Mouse (Mus musculus) heart, postnatal 4 days (tissue): ENCODE results near the gene Tbc1d9. TPM values are rescaled to one million over a fixed set of nuclear protein-coding genes. Genes with fewer than 3 reads are reported as not detected.
"Not testable (repeated sequence)": the region's sequence is repeated elsewhere in the genome, so short reads cannot be mapped to it uniquely, and the experiment has no call there.

Experiments used
- DNase-seq: peaks from one replicate; pipeline ENCODE4 v3.0.0; 2021
- total RNA-seq, 2 experiments: library from RNA; stranded (reverse); gene quantifications; 2 replicates each; pipeline ENCODE4 v1.2.3; 2021

The Tbc1d9 gene
- total RNA-seq, 2 experiments from 2014 or later = 7.0 to 8.3 TPM

DNA sequence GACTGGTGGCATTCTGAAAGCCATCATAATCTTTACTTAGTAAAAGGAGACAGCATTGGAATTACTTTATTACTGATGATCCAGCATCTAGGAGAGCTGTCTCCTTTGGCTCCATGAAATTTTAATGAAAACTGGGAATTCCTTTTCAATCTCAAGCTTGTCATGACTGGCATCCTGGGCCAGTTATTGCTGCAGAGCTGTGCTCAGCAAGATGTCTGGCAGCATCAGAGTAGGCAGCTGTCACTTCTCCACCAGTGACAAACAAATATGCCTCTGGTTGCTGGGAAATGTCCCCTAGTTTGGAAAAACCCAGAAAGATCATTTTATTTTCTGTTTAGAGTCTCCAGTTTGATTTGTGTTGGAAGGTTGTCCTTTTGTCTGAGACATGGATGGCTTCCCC lies 74.2 kb downstream of the Tbc1d9 start:
- no peak for DNase-seq

DNA sequence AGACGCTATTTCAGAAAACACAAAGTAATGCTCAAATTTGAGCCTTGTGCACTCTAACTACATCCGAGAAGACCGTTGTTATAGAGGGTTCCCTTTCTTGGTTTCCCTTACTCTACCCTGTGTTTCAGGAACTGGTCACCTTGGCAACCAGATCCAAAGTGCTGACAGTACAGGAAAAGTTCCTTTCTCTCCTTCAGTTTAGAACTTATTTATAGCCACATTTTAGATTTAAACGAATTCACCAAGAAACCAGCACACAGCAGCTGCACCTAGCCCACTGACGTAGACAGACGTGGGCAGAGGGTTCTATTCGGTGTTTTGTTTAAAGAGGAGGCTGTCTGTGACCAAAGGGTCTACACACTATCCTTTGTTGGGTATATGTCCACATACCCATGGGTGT lies 79.0 kb downstream of the Tbc1d9 start:
- no peak for DNase-seq

DNA sequence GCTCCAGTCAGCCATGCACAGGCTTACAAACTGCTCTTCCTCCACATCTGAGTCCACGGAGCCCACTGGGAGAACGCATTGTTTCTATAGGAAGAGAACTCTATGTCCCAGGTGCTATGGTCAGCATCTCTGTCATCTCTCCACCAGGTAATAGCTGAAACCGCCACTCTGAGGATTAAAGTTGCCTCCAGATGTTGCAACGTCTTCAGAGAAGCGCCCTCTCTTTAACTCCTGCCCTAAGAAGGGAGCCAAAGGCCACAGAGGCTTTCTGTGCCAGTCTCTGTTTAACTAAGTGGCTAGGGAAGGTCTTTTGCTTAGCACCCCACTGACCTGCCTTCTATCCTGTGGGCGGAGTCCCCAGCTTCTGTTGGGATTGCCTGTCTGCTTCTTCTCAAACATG lies 85.7 kb downstream of the Tbc1d9 start:
- no peak for DNase-seq

DNA sequence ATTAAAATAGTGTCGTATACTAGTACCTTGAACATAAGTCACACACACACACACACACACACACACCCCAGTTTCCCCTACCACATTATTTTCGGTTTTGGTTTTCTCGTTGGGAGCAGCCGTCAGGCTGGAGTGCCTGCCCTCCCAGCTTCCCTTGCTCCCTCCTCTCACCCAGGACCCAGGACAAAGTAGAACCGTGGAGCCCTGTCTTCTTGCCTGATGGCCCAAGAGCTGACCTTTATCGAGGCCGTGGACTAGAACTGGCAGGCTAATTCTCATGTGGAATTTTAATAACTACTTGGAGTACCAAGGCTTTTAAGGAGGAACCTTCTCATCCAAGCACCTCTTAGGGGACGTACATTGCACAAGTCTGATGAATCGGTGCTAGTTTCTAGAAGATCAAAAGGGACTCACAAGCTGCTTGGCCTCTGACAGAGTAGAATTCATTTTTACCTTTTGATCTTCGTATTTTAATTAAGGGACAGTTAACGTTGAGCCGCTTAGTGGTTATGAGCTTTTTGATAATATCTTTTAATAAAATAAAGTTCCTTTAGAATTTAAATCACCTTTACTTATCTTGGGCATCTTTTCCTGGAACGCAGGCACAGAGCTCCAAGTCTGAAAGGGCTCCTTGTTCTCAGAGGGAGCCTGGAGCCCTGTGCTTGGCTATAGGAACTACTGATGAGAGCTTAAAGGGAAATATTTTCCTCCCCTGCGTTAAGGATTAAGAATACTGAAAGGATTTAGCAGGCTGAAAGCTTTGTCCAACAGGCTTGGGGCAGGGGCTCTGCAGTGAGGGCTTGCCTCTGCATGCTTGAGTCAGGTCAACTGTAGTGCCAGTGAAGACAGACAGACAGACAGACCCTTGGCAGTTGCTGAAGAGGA lies 86.5 kb downstream of the Tbc1d9 start:
- DNase-seq = no peak

DNA sequence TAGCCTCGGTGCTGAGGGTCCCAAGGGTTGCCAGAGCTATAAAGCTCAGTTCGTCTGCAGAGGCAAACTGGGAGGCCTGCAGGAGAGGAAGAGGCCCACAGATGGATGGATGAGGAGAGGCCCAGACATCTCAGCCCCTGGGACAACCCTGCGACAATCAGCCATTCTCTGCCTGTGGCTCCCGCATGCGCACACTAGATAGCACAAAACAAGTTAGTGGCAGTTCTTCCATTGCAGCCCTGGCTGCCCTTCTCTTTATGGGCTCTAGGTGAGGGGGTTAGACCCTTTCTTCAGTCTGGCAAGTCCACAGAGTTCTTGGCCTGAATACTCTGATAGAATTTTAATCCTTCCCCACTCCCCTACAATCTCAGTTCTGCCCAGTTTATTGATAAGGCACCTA lies 87.6 kb downstream of the Tbc1d9 start:
- no peak for DNase-seq

DNA sequence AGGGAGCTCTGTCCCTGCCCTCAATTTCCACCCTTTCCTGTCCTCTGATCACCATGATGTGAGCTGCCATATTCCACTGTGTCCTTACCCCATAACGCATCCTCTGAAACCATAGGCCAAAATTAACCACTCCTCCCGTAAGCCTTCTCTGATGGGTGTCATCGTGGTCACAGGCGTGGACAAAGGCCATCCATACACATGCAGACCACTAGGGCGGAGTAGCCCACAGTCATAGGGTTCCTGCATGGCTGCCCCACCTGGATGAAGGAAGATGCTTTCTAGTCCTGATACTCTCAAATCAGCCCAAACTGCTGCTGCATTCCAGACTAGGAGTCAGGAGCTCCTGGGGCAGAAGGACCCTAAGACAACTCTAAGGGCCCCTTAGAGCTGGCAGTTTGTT lies 92.5 kb downstream of the Tbc1d9 start:
- no peak for DNase-seq

DNA sequence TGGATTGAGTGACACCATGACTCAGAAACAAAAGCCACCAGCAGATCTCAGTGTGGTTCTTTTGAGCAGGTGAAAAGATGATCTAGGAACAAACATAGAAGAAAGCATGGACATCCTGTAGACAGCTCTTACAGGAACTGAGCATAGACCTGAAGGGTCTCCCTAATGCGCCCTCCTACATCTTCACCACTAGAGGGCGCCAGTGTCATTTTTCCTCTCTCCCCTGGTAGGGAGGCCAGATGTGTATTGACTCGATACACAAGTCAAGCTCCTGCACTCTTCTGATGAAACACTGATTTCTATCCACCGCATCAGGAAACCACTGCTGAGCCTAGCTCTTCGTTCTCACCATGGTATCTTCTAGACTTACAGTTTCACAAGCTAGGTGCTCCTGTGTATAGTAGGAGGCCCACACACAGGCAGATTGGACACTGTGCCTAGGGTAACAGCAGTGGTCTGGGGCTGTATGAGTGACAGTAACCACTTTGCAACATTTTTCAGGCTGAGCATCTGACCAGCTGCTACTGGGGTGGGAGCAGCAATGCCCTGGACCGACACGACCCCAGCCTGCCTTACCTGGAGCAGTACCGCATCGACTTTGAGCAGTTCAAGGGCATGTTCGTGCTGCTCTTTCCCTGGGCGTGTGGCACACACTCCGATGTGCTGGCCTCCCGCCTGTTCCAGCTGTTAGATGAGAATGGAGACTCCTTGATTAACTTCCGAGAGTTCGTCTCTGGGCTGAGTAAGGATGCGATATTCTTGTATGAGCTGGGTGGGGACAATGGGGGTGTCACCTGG lies 95.5 kb downstream of the Tbc1d9 start:
- DNase-seq = peak; percentile 72

DNA sequence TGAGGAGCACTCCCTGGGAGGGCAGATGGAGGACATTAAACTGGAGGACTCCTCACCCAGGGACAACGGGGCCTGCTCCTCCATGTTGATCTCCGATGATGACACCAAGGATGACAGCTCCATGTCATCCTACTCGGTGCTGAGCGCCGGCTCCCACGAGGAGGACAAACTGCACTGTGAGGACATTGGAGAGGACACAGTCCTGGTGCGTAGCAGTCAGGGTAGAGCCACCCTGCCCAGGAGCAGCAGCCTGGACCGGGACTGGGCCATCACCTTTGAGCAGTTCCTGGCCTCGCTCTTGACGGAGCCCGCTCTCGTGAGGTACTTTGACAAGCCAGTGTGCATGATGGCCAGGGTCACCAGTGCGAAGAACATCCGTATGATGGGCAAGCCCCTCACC lies 106.0 kb downstream of the Tbc1d9 start:
- DNase-seq = no peak

DNA sequence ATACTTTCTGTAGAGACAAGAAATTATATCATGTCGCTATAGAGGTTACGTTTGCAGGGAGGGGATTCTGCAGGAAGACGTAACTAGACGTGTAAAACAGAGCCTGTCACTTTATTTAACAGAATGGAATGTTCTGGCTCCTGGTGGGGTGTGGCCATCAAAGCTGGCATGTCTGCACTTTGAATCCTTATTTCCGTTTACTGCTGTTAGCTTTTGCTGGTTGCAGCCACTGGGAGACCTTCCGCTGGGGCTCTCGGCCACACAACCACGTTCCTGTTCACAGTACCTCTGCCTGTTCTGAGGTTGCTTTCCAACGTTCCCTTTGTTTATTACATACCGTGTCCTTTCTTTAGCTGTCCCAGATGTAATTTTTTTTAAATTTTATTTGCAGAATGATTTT lies 107.3 kb downstream of the Tbc1d9 start:
- no peak for DNase-seq

DNA sequence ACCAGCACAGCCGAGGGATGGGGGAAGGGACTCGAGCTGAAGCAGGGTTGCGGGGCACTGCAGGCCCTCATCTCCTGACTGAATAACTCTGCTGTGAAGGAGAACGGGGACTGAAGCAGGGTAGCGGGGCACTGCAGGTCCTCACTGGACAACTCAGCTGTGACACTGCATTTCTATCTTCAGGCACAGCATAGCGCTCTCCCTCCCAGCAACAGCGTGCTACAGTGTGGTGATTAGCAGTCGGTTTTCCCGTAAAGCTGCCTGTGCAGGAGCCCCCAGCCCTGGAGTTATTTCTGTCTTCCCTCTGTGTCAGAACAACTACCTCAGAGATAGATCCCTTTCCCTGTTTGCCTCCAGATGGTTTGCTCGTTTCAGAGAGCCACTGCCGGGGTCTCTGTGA lies 109.3 kb downstream of the Tbc1d9 start:
- DNase-seq = no peak

DNA sequence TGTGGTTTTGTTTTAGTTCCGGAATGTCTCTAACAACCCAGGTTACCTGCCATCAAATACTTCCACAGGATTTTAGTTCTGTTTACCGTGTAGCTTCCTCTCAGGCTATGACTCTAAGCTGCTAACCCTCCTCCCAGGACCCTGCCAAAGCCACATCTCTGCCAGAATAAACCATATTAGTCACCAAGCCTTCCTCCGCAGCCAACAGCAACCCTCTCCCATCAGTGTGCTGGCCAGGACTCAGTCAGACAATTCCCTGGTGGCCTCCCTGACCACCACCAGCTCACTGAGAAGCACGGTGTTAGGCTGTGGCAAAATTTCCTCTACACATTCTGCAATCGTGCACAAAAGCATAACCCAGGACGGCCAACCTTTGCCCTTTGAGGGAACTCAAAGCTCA lies 113.3 kb downstream of the Tbc1d9 start:
- peak; percentile 19 for DNase-seq

DNA sequence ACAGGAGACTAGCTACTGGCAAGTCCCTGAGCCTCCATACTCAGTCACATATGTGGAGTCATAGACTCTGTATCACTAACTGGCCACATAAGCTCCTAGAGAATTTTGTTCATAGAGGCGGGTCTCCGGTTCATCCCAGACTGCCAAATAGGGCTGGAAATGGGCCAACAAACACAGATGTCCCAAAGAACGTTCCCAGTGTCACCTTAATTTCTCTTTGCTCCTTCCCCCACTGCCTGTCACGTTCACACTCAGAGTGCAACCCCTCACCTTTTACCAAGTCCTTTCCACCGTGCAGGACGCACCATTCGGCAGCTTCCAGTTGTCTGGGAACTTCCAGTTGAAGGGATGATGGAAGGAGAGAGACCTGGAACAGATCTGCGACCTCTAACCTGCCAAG lies 120.2 kb downstream of the Tbc1d9 start:
- no peak for DNase-seq

DNA sequence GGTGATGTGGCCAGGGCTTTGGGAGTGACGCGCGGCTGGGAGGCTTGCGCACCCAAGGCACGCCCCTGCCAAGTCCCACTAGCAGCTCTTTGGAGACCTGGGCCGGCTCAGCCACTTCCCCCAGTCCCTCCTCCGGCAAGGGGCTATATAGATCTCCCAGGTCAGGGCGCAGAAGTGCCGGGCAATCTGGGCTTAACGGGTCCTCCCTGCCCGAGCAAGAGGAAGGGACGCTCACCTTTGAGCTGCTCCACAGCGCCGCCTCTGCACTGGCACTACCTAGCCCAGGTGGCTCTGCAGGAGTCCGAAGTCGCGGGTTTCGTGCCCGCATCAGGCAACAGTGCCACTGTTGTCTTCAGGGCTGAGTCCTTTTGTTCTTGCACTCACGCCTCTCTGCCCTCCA lies 125.0 kb downstream of the Tbc1d9 start, which contains the start of gene Ucp1:
TSS of gene Ucp1 (plus strand) at position 177 of the 400 bp plus-strand sequence.
- peak; percentile 12 for DNase-seq

DNA sequence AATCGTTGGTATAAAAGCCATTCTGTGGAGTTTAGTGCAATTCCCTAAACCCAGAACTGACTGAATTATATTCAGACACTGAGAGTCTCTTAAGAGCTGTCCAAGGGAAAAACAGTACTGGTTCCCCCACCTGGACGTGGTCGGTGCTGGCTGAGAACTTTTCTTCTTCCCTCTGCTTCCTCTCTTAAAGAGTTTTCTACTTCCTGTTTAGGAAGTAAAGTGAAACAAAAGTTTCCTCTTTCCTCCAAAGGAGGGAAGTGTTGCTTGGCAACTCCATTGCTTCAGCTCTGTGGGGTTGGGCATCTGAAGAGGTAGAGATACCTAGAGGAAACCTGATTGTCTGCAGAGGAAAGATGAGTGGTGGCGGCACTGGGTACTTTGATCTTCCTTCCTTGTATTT lies 132.2 kb downstream of the Tbc1d9 start:
- no peak for DNase-seq

DNA sequence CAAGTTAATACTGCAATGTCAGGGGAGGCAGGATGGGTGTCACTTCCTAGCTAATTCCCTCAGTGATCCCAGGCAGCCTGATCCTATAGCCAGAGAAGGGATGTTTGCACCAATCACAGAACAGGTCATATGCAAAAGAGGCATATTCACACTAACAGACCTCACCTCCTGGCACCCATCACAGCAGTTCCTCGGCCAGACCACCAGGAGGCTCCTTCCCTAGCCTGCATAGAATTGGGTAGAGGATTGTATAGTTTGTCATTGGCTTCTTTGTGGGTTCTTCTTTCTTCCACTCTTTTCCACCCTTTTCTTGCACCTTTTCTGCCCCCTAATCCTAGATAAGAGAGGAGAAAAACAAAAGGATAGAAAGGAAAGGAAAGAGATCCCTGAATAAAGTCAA lies 135.0 kb downstream of the Tbc1d9 start:
- DNase-seq = no peak

DNA sequence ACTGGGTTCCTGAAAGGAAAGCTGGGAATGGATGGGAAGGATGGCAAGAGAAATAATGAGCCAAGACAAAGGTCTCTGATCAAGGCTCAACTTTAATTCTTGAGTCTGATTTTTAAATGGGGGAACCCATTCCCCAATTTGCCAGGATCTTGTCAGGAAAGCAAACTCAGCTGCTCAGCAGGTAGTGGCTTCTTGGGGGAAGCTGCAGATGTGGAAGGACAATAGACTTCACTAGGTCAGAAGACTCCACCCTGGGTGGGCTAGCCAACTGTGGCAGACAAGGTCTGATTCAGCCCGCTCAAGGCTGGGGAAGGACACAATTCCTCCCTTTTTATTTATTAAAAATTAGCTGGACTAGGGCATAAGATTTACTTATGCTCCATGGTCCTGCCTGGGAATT lies 139.8 kb downstream of the Tbc1d9 start:
- no peak for DNase-seq

DNA sequence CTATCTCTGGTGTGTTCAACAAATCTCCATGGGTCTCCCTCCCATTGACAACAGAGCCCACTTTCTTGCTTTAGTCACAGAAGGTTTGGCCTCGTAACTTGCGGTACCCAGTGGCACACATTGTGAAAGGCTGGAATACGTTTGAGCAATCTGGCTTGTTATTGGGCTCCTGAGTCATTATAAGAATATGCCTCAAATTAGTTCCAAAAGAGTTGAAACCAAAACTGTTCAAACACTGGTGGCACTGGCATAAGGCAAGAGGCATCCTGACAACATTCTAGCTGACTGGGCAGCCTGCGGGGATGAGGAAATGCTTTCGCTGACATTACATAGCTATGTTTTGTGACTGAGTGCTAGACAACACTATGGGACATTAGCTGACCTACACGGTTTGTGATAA lies 144.7 kb downstream of the Tbc1d9 start:
- no peak for DNase-seq

DNA sequence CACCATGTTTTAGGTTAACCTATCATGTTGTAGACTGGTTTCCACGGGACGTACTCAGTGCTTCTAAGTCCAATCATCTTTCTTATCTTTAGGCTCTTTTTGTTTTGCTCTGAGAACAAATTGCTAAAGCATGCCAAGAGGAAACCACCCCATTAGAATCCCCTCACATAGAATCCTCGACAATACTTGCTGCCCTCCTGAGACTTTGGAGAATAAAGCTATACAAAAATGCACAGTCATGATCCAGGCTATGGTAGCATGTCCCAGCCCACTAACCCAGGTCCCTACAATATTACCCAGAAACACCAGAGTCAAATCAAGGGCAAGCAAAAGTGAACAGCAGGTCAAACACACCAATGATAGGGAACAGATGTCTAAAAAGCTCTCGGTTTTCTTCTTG lies 149.9 kb downstream of the Tbc1d9 start:
- not testable (repeated sequence) for DNase-seq

DNA sequence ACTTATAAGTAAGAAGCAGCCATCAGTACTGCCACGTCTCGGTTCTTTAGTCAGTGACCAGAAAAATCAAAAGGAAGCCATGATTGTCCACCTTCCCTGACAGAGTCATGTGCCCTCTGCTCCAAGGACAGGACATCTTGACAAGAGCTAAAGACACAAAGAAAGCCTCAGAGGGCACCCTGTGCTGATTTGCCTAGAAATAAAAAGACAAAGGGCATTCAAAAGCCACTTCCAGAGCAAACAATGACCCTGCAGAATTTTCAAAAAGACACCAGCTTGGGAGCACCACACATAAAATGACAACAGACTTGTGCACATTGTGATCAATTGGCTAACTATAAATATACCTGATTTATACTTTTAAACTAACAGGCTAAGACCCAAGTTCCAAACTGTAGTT lies 150.5 kb downstream of the Tbc1d9 start:
- no peak for DNase-seq

DNA sequence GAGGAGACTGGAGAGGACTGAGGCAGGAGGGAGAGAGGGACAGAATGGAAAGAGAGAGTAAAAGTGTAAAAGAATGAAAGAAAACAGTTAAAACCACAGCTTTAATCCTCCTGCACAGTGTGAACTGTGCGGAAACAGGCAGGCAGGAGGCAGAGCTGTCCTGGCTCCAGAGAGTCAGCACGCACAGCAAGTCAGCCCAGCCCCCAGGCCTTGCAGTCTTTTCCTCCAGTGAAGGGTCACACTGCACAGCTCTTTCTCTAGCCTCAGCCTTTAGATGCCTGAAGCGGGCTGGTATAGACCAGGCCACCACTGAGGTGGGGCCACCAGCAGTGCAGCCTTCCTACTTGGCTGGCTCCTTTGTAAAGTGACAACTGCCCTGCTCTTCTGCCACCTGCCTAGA lies 155.4 kb downstream of the Tbc1d9 start:
- DNase-seq = no peak

DNA sequence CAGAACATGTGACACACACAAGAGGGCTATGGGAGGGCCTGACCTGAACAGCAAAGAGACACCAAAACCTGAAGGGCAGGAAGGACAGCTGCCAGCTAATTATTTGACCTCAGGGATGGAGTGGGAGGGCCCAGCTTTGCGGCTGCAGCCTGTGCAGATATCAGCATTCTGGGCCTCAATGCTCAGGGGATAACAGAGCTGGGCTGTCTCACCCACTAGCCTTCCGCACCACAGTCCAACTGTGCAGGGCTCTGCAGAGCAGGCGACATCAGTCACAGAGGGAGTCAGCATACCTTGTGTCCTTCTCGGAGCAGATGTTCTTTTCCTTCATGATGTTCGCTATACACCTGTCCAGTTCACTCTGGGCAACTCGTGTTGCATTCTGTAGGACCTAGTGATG lies 157.2 kb downstream of the Tbc1d9 start:
- no peak for DNase-seq
